Mouse (Mus musculus) heart, adult 2 months (tissue): ENCODE measurements around the gene Fancf.

Experiments
- CTCF ChIP-seq: fragments of 200-600 bp; IDR thresholded peaks from 2 replicates; pipeline ENCODE4 v1.8.1; 2022; ENCODE audit warnings: antibody characterized with exemption, mild to moderate bottlenecking, moderate library complexity
- EP300 ChIP-seq: fragments of 200-500 bp; IDR thresholded peaks from 2 replicates; pipeline ENCODE4 v1.6.1; 2011; ENCODE audit warnings: low read depth, low read length, control low read depth; ENCODE audit not compliant: insufficient read depth
- POLR2A ChIP-seq: fragments of 200-500 bp; IDR thresholded peaks from 2 replicates; pipeline ENCODE4 v1.6.1; 2011; ENCODE audit warnings: mild to moderate bottlenecking, low read depth, low read length, control low read depth; ENCODE audit not compliant: insufficient read depth

- TF ChIP-seq CTCF (no peak), POLR2A (no peak), EP300 (no peak)
Measured at GRCm38 (mm10) chr7:51899066-51899465, 37.0 kb upstream of the Fancf start.
